Mouse (Mus musculus) stomach, postnatal 0 days (tissue): ENCODE data around the gene Ntrk2. TPM values are rescaled to one million over a fixed set of nuclear protein-coding genes. Genes with fewer than 3 reads are reported as not detected.

ENCODE experiments used
- ATAC-seq: fragments of 200-750 bp; cut with Nextera tagmentation; 2 replicates; pipeline ENCODE4 v1.8.0; 2017; ENCODE audit not compliant: low FRiP score, low TSS enrichment
- DNase-seq: peaks from one replicate; pipeline ENCODE4 v3.0.0-alpha.2; 2016; ENCODE audit warnings: low spot score
- H3K27ac ChIP-seq: fragments of 300-500 bp; sonication (generic); replicated peaks from 2 replicates; pipeline ENCODE4 v1.5.1; 2014; ENCODE audit warnings: mild to moderate bottlenecking, control low read depth
- H3K27me3 ChIP-seq: fragments of 300-500 bp; sonication (generic); 2 replicates; pipeline ENCODE4 v1.6.1; 2014; ENCODE audit warnings: low read length; ENCODE audit not compliant: control insufficient read depth, insufficient read depth
- H3K36me3 ChIP-seq: fragments of 300-500 bp; sonication (generic); 2 replicates; pipeline ENCODE4 v1.6.1; 2014; ENCODE audit warnings: low read length, mixed read lengths; ENCODE audit not compliant: control insufficient read depth, insufficient read depth
- H3K4me1 ChIP-seq: fragments of 300-500 bp; sonication (generic); replicated peaks from 2 replicates; pipeline ENCODE4 v1.6.1; 2014; ENCODE audit warnings: antibody characterized with exemption; ENCODE audit not compliant: control insufficient read depth, insufficient read depth
- H3K4me2 ChIP-seq: fragments of 300-500 bp; sonication (generic); replicated peaks from 2 replicates; pipeline ENCODE4 v1.6.1; 2014; ENCODE audit warnings: low read depth, mild to moderate bottlenecking, control low read depth, moderate library complexity
- H3K4me3 ChIP-seq: fragments of 300-500 bp; sonication (generic); 2 replicates; pipeline ENCODE4 v1.5.1; 2014; ENCODE audit warnings: low read depth, low read length, control low read depth
- H3K9ac ChIP-seq: fragments of 300-500 bp; sonication (generic); 2 replicates; pipeline ENCODE4 v1.6.1; 2014; ENCODE audit warnings: mild to moderate bottlenecking, low read length, control low read depth, mixed read lengths
- H3K9me3 ChIP-seq: fragments of 300-500 bp; sonication (generic); 2 replicates; pipeline ENCODE4 v1.6.1; 2016; ENCODE audit warnings: low read length; ENCODE audit not compliant: control insufficient read depth
- CTCF ChIP-seq: IDR thresholded peaks from 2 replicates; pipeline ENCODE4 v1.5.1; 2016; ENCODE audit warnings: antibody characterized with exemption, low read depth, mild to moderate bottlenecking, moderate library complexity
- EP300 ChIP-seq: optimal IDR thresholded peaks from 2 replicates; pipeline ENCODE3; 2016; ENCODE audit warnings: antibody characterized with exemption
- WGBS: fragments of 180-500 bp; shearing (Covaris S2); extraction: QIAGEN DNeasy Blood & Tissue Kit; methylation state at CpG from one replicate; pipeline ENCODE4 v1.1.7; 2014; 5-methylcytosine and 5-hydroxymethylcytosine counted together
- polyA plus RNA-seq: library from polyadenylated mRNA; unstranded; fragments of >200 nt; fragmentation: Nextera tagmentation; extraction: Ambion mirVana; gene quantifications from 2 replicates; pipeline ENCODE4 v1.2.1, GENCODE M21; 2015

Gene Ntrk2
- polyA plus RNA-seq, 1 experiment from 2014 or later: 1.7 TPM

GRCm38 (mm10) chr13:58886108-58886507 lies 79.7 kb downstream of the Ntrk2 start:
- no peaks in the 10 kb centered on the region for H3K36me3 ChIP-seq
- DNase-seq (no peak), ATAC-seq (no peak)
- no peak overlapping the region for H3K4me2 ChIP-seq
- 70% methylated on average over 8 of the region's 8 CpGs for WGBS
- no peaks in the 10 kb centered on the region for H3K9me3 ChIP-seq
- H3K9ac ChIP-seq: no peak overlapping the region
- no peaks in the 10 kb centered on the region for H3K4me1 ChIP-seq
- H3K27ac ChIP-seq: no peak overlapping the region
- no peak overlapping the region for H3K4me3 ChIP-seq
- H3K27me3 ChIP-seq: no peaks in the 10 kb centered on the region
- TF ChIP-seq CTCF (no peak), EP300 (no peak)

- Histone ChIP-seq H3K4me2 (no peak overlapping the region), H3K9me3 (no peaks in the 10 kb centered on the region), H3K36me3 (no peaks in the 10 kb centered on the region), H3K27me3 (no peaks in the 10 kb centered on the region), H3K27ac (no peak overlapping the region), H3K4me3 (no peak overlapping the region), H3K9ac (no peak overlapping the region), H3K4me1 (no peaks in the 10 kb centered on the region)
- 63% methylated on average over 12 of the region's 12 CpGs for whole genome bisulfite sequencing
- ATAC-seq: no peak
- DNase-seq: no peak
- TF ChIP-seq EP300: no peak
- no peak for TF ChIP-seq CTCF
Observed at GRCm38 (mm10) chr13:58896254-58896910, 90.0 kb downstream of the Ntrk2 start.

- Histone ChIP-seq H3K9me3 (no peaks in the 10 kb centered on the region), H3K27me3 (no peaks in the 10 kb centered on the region), H3K27ac (no peak overlapping the region), H3K9ac (no peak overlapping the region), H3K4me2 (no peak overlapping the region), H3K4me3 (no peak overlapping the region), H3K4me1 (no peaks in the 10 kb centered on the region), H3K36me3 (no peaks in the 10 kb centered on the region)
- no peak for ATAC-seq
- TF ChIP-seq EP300 (no peak), CTCF (no peak)
- no peak for DNase-seq
- 65% methylated on average over 2 of the region's 2 CpGs for WGBS
Observed at GRCm38 (mm10) chr13:58899337-58899736, 93.0 kb downstream of the Ntrk2 start.

- H3K9ac ChIP-seq: no peak overlapping the region
- 77% methylated on average over 8 of the region's 8 CpGs for WGBS
Observed at GRCm38 (mm10) chr13:58902313-58902712, 95.9 kb downstream of the Ntrk2 start.

GRCm38 (mm10) chr13:58904742-58905735 lies 98.7 kb downstream of the Ntrk2 start:
- WGBS: 46% methylated on average over 13 of the region's 13 CpGs
- H3K9me3 ChIP-seq: no peaks in the 10 kb centered on the region
- no peaks in the 10 kb centered on the region for H3K27me3 ChIP-seq
- no peak for ATAC-seq
- no peaks in the 10 kb centered on the region for H3K4me1 ChIP-seq
- TF ChIP-seq EP300 (no peak), CTCF (no peak)
- H3K36me3 ChIP-seq: no peaks in the 10 kb centered on the region
- no peak for DNase-seq
- H3K27ac ChIP-seq: no peak overlapping the region
- H3K4me3 ChIP-seq: no peak overlapping the region
- no peak overlapping the region for H3K9ac ChIP-seq
- H3K4me2 ChIP-seq: no peak overlapping the region

More at GRCm38 (mm10) chr13:58902313-58902712, 95.9 kb downstream of the Ntrk2 start:
- Histone ChIP-seq H3K4me1 (no peaks in the 10 kb centered on the region), H3K27me3 (no peaks in the 10 kb centered on the region), H3K4me2 (no peak overlapping the region), H3K27ac (no peak overlapping the region), H3K36me3 (no peaks in the 10 kb centered on the region), H3K4me3 (no peak overlapping the region), H3K9me3 (no peaks in the 10 kb centered on the region)
- DNase-seq (no peak), ATAC-seq (no peak)
- no peak for TF ChIP-seq EP300
- TF ChIP-seq CTCF: no peak

- no peaks in the 10 kb centered on the region for H3K36me3 ChIP-seq
- WGBS: 88% methylated on average over 2 of the region's 2 CpGs
- H3K27ac ChIP-seq: no peak overlapping the region
- H3K27me3 ChIP-seq: no peaks in the 10 kb centered on the region
- no peaks in the 10 kb centered on the region for H3K4me1 ChIP-seq
- TF ChIP-seq EP300: no peak
- no peak for TF ChIP-seq CTCF
- no peak overlapping the region for H3K4me3 ChIP-seq
- no peak overlapping the region for H3K9ac ChIP-seq
- no peaks in the 10 kb centered on the region for H3K9me3 ChIP-seq
- H3K4me2 ChIP-seq: no peak overlapping the region
- DNase-seq: no peak
- no peak for ATAC-seq
Observed at GRCm38 (mm10) chr13:58911936-58912335, 105.6 kb downstream of the Ntrk2 start.
